Mouse (Mus musculus) liver, embryonic 16.5 days (tissue): ENCODE data around the gene Dscaml1. TPM values are rescaled to one million over a fixed set of nuclear protein-coding genes. Genes with fewer than 3 reads are reported as not detected.

ENCODE experiments used
- ATAC-seq: fragments of 200-750 bp; cut with Nextera tagmentation; 2 replicates; pipeline ENCODE4 v1.8.0; 2017; ENCODE audit warnings: low read depth, mild to moderate bottlenecking, moderate number of reproducible peaks, moderate library complexity
- H3K27ac ChIP-seq: fragments of 300-500 bp; sonication (generic); 2 replicates; pipeline ENCODE4 v1.5.1; 2014; ENCODE audit warnings: mild to moderate bottlenecking, low read length
- H3K27me3 ChIP-seq: fragments of 300-500 bp; sonication (generic); 2 replicates; pipeline ENCODE4 v1.6.1; 2014; ENCODE audit warnings: low read depth, low read length, mixed read lengths; ENCODE audit not compliant: control insufficient read depth, insufficient read depth
- H3K36me3 ChIP-seq: fragments of 300-500 bp; sonication (generic); 2 replicates; pipeline ENCODE4 v1.6.1; 2014; ENCODE audit warnings: mild to moderate bottlenecking; ENCODE audit not compliant: control insufficient read depth, insufficient read depth
- H3K4me1 ChIP-seq: fragments of 300-500 bp; sonication (generic); 2 replicates; pipeline ENCODE4 v1.6.1; 2014; ENCODE audit warnings: low read depth, low read length, mixed read lengths; ENCODE audit not compliant: control insufficient read depth
- H3K4me2 ChIP-seq: fragments of 300-500 bp; sonication (generic); 2 replicates; pipeline ENCODE4 v1.6.1; 2014; ENCODE audit warnings: low read depth, low read length, mixed read lengths
- H3K4me3 ChIP-seq: fragments of 300-500 bp; sonication (generic); 2 replicates; pipeline ENCODE4 v1.5.1; 2014; ENCODE audit warnings: low read depth, mild to moderate bottlenecking, low read length
- H3K9ac ChIP-seq: fragments of 300-500 bp; sonication (generic); 2 replicates; pipeline ENCODE4 v1.6.1; 2014; ENCODE audit warnings: low read depth, low read length
- H3K9me3 ChIP-seq: fragments of 300-500 bp; sonication (generic); replicated peaks from 2 replicates; pipeline ENCODE4 v1.6.1; 2016; ENCODE audit warnings: low read length; ENCODE audit not compliant: control insufficient read depth
- WGBS: fragments of 180-500 bp; shearing (Covaris S2); extraction: QIAGEN DNeasy Blood & Tissue Kit; methylation state at CpG from one replicate; pipeline ENCODE4 v1.1.7; 2014; ENCODE audit not compliant: insufficient replicate concordance; 5-methylcytosine and 5-hydroxymethylcytosine counted together
- polyA plus RNA-seq: library from polyadenylated mRNA; unstranded; fragments of >200 nt; fragmentation: Nextera tagmentation; extraction: Ambion mirVana; gene quantifications from 2 replicates; pipeline ENCODE4 v1.2.1, GENCODE M21; 2015

Gene Dscaml1
- not detected in 2 replicates for polyA plus RNA-seq

DNA sequence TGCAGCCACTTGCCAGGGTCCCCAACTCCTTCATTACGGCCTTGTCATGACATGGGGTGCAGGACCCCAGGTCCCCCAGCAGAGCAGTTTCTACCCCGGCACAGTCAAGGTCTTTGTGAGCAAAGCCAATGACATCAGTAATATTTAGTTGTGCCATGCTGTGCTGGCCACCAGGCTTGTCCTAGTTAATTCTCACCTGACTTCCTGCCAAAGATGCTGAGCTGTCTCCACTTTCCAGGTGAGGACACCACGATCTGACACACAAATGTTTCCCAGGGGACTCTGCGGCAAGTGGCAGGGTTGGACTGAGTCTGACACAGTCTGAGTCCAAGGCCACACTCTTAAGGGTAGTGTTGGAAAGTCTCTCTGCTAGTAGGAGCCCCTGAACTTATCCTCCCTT, at the start of gene Dscaml1:
Dscaml1 (plus strand) TSS at position 173 of the 400 bp plus-strand sequence.
- H3K4me1 ChIP-seq, result no peaks in the 10 kb centered on the region
- no peaks in the 10 kb centered on the region for H3K9me3 ChIP-seq
- H3K9ac ChIP-seq, result no peak within 1 kb of the TSS
- H3K4me2 ChIP-seq, result no peak within 1 kb of the TSS
- H3K27me3 ChIP-seq, result peaks cover 29% of the 10 kb centered on the region
- no peak within 1 kb of the TSS for H3K4me3 ChIP-seq
- 63% methylated on average over 4 of the region's 4 CpGs for WGBS
- no peak for ATAC-seq
- H3K36me3 ChIP-seq, result no peaks in the 10 kb centered on the region
- no peak within 1 kb of the TSS for H3K27ac ChIP-seq

DNA sequence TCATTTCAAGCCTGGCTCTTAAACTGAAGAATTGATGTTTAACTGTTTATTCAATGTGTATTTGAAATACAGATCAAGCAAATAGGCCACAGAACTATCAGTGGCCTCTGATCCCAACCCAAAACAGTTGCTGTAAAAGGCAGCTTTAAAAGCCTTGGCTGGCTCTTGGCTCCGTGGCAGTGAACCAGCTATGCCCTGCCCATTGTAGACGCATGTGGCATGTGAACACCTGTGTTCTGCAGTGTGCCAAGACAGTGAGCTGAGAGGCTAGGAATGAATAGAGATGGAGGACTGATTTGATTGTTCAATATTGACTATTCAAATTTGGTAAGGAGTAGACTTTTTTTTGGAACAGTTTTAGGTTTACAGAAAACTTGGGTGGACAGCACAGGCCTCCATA, 49.5 kb upstream of the Dscaml1 start:
- no peak for ATAC-seq
- H3K4me3 ChIP-seq, result no peak overlapping the region
- H3K27me3 ChIP-seq, result no peaks in the 10 kb centered on the region
- H3K36me3 ChIP-seq, result no peaks in the 10 kb centered on the region
- no peaks in the 10 kb centered on the region for H3K9me3 ChIP-seq
- no peaks in the 10 kb centered on the region for H3K4me1 ChIP-seq
- H3K27ac ChIP-seq, result no peak overlapping the region
- no peak overlapping the region for H3K9ac ChIP-seq
- WGBS, result 58% methylated on average over 2 of the region's 2 CpGs
- no peak overlapping the region for H3K4me2 ChIP-seq

DNA sequence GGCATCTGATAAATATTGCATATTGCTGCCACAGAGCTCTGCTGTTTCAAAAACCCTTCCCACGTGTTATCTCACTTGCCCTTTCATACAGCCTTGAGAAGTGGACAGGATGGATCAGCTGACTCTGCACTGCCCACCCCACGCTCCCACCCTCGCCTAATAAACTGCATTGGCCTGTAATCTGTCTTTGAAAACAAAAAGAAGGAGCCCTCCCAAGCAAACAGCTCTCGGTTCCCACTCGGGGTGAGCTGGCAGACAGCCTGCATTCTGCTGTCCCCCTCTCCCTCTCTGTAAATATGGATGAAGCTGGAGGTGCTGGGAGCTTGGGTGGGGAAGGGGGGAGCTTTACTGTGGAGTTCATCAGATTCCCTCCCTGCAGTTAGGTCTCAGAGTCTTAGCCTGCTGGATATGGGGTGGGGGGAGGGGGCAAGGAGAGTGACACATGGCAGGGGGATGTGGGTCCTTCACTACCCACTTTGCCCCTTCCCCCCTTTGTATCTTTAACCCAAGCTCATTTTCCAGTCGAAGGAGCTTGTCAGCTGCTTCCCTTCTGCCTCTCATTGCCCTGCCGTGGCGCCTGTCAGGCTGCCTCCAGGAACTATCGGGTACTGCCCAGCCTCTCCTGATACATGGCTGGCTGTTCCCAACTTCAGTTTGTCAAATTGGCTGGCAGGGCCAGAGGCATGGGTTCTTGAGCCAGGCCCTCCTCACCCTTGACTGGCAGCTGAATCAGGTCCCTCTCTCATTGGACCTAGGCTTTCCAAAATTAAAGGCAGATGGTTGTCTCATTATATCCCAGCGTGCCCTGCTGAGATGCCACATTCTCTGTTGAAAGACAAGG, 45.8 kb upstream of the Dscaml1 start:
- no peaks in the 10 kb centered on the region for H3K4me1 ChIP-seq
- WGBS, result 42% methylated on average over 10 of the region's 10 CpGs
- H3K27ac ChIP-seq, result no peak overlapping the region
- H3K27me3 ChIP-seq, result no peaks in the 10 kb centered on the region
- no peak for ATAC-seq
- H3K9ac ChIP-seq, result no peak overlapping the region
- no peaks in the 10 kb centered on the region for H3K9me3 ChIP-seq
- H3K36me3 ChIP-seq, result no peaks in the 10 kb centered on the region
- H3K4me3 ChIP-seq, result no peak overlapping the region
- no peak overlapping the region for H3K4me2 ChIP-seq

DNA sequence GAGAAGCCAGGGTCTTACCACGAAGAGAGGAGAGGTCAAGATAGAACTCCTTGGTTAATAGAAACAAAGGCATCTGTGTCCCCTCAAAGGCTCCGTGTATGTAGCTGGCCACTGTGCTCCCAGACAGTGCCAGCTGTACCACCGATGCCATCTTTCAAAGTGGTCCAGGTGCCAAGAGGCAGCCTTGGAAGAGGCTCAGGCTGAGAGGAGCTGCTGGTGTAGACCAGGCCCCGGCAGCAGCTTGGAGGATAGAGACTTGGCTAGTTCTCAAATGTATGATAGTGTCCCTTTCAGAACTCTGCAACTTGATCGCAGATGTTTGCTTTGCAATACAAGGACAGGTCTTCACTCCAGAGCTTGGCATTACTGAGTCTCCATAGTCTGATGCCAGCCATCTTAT, 44.1 kb upstream of the Dscaml1 start:
- WGBS, result 56% methylated on average over 5 of the region's 5 CpGs
- H3K4me1 ChIP-seq, result no peaks in the 10 kb centered on the region
- H3K36me3 ChIP-seq, result no peaks in the 10 kb centered on the region
- no peak overlapping the region for H3K4me3 ChIP-seq
- H3K9ac ChIP-seq, result no peak overlapping the region
- H3K27ac ChIP-seq, result no peak overlapping the region
- H3K9me3 ChIP-seq, result no peaks in the 10 kb centered on the region
- no peak for ATAC-seq
- no peak overlapping the region for H3K4me2 ChIP-seq
- no peaks in the 10 kb centered on the region for H3K27me3 ChIP-seq

DNA sequence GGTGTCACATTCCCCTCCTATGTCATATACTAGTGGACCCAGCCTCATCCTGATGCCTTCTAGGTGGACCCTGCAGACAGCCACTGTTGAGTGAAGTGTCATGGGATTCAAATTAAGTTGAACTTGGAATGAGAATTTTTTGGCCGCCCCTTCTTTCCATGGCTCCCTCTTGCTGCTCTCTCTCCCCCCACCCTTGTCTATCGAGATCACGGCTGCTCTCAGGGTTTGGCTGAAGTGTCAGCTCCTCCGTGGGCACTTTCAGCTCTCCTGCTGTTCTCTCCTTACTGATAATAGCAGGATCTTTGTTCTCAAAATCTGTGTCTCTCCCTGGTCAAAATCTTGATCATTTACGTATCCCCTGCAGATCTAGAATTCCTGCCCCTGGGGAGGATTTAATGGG, 43.6 kb upstream of the Dscaml1 start:
- Histone ChIP-seq H3K36me3 (no peaks in the 10 kb centered on the region), H3K27me3 (no peaks in the 10 kb centered on the region), H3K4me2 (no peak overlapping the region), H3K27ac (no peak overlapping the region), H3K9me3 (no peaks in the 10 kb centered on the region), H3K4me1 (no peaks in the 10 kb centered on the region), H3K9ac (no peak overlapping the region), H3K4me3 (no peak overlapping the region)
- no peak for ATAC-seq
- 66% methylated on average over 5 of the region's 5 CpGs for WGBS

DNA sequence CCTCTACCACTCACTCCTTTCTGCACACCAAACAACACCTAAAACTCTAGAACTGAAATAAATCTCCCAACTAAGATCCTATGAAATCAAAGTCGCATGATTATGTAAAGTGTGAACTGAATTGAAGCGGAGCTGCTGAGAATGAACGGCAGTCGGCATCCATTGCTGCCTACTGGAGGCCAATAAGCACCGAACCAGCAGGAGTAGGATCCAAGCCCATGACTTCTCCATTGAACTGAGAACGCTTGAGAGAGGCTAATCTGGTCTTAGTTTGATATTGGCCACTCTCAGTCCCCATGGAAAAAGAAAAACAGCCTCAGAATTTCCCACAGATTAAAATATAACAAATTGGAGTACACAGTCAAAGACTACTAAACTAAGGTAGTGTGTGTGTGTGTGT, 42.5 kb upstream of the Dscaml1 start:
- 70% methylated on average over 6 of the region's 6 CpGs for WGBS
- ATAC-seq, result no peak

DNA sequence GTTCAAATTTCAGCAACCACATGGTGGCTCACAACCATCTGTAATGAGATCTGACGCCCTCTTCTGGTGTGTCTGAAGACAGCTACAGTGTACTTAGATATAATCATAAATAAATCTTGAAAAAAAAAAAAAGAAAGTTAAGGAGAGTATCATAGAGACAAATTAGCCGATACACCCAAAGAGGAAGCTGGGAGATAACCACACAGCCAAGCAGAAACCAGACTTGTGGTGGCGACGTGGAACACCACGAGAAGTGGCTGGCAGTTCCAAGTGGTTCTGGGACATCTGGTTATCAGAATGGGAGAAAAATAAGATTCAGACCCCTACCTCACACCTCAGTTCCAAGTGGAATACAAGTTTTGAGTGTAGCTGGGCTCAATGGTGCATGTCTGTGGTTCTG, 39.7 kb upstream of the Dscaml1 start:
- H3K27me3 ChIP-seq, result no peaks in the 10 kb centered on the region
- no peak overlapping the region for H3K4me3 ChIP-seq
- WGBS, result 21% methylated on average over 5 of the region's 5 CpGs
- no peaks in the 10 kb centered on the region for H3K36me3 ChIP-seq
- no peaks in the 10 kb centered on the region for H3K4me1 ChIP-seq
- no peaks in the 10 kb centered on the region for H3K9me3 ChIP-seq
- H3K27ac ChIP-seq, result no peak overlapping the region
- H3K9ac ChIP-seq, result no peak overlapping the region
- no peak for ATAC-seq
- H3K4me2 ChIP-seq, result no peak overlapping the region

More for the DNA sequence above, 42.5 kb upstream of the Dscaml1 start:
- Histone ChIP-seq H3K4me3 (no peak overlapping the region), H3K9me3 (no peaks in the 10 kb centered on the region), H3K9ac (no peak overlapping the region), H3K4me2 (no peak overlapping the region), H3K27me3 (no peaks in the 10 kb centered on the region), H3K36me3 (no peaks in the 10 kb centered on the region), H3K4me1 (no peaks in the 10 kb centered on the region), H3K27ac (no peak overlapping the region)

DNA sequence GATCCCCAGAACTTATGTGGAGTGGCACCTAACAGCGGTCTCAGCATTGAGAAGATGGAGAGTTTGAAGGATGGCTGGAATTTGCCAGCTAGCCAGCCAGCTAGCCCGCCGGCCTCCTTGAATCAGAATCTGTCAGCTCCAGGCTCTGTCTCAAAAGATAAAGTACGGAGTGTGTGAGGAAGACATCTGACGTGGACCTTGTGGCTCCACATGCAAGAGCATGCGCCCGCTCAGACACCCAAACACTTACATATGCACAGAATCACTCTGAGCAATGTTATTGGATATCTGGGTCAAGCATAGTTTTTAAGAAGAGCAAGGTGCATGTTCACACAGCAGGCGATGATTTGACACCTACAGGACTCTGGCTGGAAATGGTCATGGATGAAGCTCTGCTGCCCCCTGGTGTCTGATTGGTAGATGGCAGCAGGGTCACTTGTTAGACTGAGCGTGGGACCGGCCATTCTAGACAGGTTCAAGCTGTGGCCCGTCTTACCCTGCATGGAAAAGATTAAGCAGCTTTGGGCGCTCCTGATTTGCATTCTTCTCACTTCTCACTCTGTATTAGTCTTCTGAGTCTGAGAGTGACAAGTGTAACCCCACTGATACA, 37.9 kb upstream of the Dscaml1 start:
- no peak for ATAC-seq
- H3K36me3 ChIP-seq, result no peaks in the 10 kb centered on the region
- no peak overlapping the region for H3K9ac ChIP-seq
- H3K27ac ChIP-seq, result no peak overlapping the region
- H3K4me2 ChIP-seq, result no peak overlapping the region
- no peaks in the 10 kb centered on the region for H3K27me3 ChIP-seq
- H3K4me3 ChIP-seq, result no peak overlapping the region
- no peaks in the 10 kb centered on the region for H3K9me3 ChIP-seq
- no peaks in the 10 kb centered on the region for H3K4me1 ChIP-seq
- WGBS, result 32% methylated on average over 12 of the region's 12 CpGs

DNA sequence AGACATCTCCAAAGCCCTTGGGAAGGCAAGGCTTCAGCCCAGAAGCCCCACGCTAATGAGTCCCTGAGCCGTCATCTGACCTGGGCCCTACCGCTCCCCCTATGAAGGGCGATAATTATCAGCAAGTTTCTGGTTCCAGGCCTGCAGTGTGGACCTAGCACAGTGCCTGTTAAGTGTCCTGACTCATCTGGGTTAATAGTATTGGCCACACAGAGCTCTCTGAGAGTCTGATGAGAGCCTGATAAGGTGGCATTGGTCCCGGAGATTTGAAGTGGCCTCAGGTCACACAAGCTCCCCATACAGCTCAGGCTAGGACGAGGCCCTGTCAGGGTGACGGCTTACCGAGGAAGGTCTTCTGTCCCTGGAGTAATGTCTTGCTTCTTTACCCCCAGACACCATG, 36.8 kb upstream of the Dscaml1 start:
- H3K27ac ChIP-seq, result no peak overlapping the region
- no peaks in the 10 kb centered on the region for H3K36me3 ChIP-seq
- no peaks in the 10 kb centered on the region for H3K27me3 ChIP-seq
- H3K9me3 ChIP-seq, result no peaks in the 10 kb centered on the region
- no peaks in the 10 kb centered on the region for H3K4me1 ChIP-seq
- WGBS, result 69% methylated on average over 8 of the region's 8 CpGs
- no peak overlapping the region for H3K4me3 ChIP-seq
- H3K4me2 ChIP-seq, result no peak overlapping the region
- no peak overlapping the region for H3K9ac ChIP-seq
- ATAC-seq, result no peak
